Mouse (Mus musculus): ENCODE measurements around the gene Tmem254b.
"Not testable (repeated sequence)": the region's sequence is repeated elsewhere in the genome, so short reads cannot be mapped to it uniquely, and the experiment has no call there.

Gene Tmem254b

DNA sequence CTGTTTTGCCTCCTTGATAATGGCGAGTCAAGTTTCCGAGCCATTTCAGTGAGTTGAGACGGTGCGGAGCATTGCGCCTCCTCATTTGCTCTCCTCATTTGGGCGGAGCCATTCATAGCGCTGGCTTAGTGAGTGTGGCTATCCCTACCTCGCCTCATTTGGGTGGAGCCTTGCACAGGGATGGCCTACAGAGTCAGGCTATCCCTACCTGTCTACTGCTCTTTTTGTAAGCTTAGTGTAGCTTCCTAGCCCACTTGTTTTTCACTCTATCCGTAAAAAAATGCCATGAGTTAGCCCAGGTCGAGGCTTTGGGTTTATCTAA, at the start of gene Tmem254b:
Tmem254b (minus strand) TSS at position 116 of the 322 bp plus-strand sequence.
- DNase-seq (ENCODE audit: low read depth, low spot score) = not testable (repeated sequence)

GRCm38 (mm10) chr14:26237183-26237582, 30.3 kb upstream of the Tmem254b start:
- not testable (repeated sequence) for DNase-seq (ENCODE audit: low read depth, low spot score)

GRCm38 (mm10) chr14:26216233-26217000, 9.6 kb upstream of the Tmem254b start:
- DNase-seq (ENCODE audit: low read depth, low spot score) = not testable (repeated sequence)

- not testable (repeated sequence) for DNase-seq (ENCODE audit: low read depth, low spot score)
Measured at GRCm38 (mm10) chr14:26206197-26206925, 480 bp downstream of the Tmem254b start.

DNA sequence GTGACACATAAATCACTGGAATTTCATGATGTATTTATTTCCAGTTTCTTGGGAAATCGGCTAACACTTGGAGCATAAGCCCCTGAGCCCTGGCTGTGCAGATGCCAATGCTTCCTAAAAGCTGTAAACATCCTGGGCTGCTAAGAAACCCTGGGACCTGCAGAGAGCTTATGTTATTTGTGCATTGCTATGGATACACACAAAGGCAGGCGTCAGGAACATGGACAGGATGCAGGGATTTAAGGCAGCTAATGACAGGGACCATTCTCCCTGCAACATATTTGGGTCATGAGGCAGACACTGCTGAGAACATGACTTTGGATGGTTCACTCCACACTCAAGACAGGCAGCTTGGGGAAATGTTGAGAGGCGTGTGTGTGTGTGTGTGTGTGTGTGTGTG, 9.0 kb downstream of the Tmem254b start:
- DNase-seq (ENCODE audit: low read depth, low spot score) = not testable (repeated sequence)

- DNase-seq (ENCODE audit: low read depth, low spot score) = not testable (repeated sequence)
Measured at GRCm38 (mm10) chr14:26188361-26188760, 18.5 kb downstream of the Tmem254b start.

- DNase-seq (ENCODE audit: low read depth, low spot score) = not testable (repeated sequence)
Measured at GRCm38 (mm10) chr14:26186638-26187037, 20.2 kb downstream of the Tmem254b start.

DNA sequence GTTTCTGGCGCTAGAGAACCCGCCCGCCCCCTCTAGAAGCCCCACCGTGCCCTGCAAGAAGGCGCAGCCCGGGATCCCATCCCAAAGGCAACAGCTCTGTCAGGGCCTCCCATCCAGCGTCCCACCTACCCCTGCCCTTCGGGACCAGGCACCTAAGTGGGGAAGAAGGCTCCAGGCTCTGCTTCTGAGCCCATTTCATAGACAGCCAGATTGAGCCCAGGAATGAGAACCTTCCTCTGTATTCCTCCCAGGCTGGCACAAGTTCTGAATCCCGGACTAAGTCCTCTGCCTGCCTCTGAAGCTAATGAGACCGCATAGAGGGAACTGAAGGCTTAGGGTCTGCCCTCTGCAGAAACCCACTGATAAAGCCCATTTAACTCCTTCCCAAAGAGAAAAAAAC, 24.5 kb downstream of the Tmem254b start, which contains the start of gene Plac9b:
Plac9b (minus strand) TSS at position 101 of the 400 bp plus-strand sequence.
- DNase-seq (ENCODE audit: low read depth, low spot score) = not testable (repeated sequence)

GRCm38 (mm10) chr14:26181660-26182059, 25.2 kb downstream of the Tmem254b start:
- DNase-seq (ENCODE audit: low read depth, low spot score) = not testable (repeated sequence)

- not testable (repeated sequence) for DNase-seq (ENCODE audit: low read depth, low spot score)
Measured at GRCm38 (mm10) chr14:26175028-26175427, 31.8 kb downstream of the Tmem254b start.

GRCm38 (mm10) chr14:26173955-26174354, 32.9 kb downstream of the Tmem254b start:
- DNase-seq (ENCODE audit: low read depth, low spot score) = not testable (repeated sequence)

GRCm38 (mm10) chr14:26165266-26165665, 41.6 kb downstream of the Tmem254b start:
- DNase-seq (ENCODE audit: low read depth, low spot score) = not testable (repeated sequence)

GRCm38 (mm10) chr14:26162423-26162822, 44.4 kb downstream of the Tmem254b start:
- DNase-seq (ENCODE audit: low read depth, low spot score) = not testable (repeated sequence)

DNA sequence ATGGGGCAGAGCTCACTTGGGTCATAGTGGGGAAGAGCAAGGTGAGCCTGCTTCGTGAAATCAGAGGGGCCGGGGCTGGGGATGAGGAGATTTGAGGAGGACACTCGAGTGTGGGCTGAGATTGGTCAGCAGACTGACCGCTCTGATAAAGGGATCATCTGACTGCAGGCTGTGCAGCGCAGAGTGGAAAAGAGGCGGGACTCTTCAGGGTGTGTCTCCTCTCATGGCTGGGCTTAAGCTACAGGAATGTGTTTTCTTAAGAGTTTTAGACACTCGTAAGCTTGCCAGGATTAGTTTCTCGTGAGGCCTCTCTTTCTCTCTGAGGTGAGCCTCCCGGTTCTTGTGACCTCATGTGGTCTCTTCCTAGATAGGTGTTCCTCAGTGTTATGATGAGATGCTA, 45.7 kb downstream of the Tmem254b start:
- DNase-seq (ENCODE audit: low read depth, low spot score) = not testable (repeated sequence)

- not testable (repeated sequence) for DNase-seq (ENCODE audit: low read depth, low spot score)
Measured at GRCm38 (mm10) chr14:26156032-26156431, 50.8 kb downstream of the Tmem254b start.
